Mouse (Mus musculus): Measurements from ENCODE around the gene Boll.

Boll gene

DNA sequence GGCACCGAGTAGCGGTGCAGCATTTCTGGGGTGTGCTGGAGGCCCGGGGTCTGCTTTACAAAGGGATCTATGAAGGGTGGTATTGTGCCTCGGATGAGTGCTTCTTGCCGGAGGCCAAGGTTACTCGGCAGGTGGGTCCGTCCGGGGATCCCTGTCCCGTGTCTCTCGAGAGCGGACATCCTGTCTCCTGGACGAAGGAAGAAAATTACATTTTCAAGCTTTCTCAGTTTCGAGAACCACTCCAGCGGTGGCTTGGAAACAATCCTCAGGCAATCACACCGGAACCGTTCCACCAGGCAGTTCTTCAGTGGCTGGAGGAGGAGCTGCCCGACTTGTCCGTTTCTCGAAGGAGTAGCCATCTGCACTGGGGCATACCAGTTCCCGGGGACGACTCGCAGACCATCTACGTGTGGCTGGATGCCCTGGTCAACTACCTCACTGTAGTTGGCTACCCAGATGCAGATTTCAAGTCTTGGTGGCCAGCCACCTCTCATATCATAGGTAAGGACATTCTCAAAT, 125.6 kb downstream of the Boll start:
- DNase-seq: peak; percentile 18 to 40

DNA sequence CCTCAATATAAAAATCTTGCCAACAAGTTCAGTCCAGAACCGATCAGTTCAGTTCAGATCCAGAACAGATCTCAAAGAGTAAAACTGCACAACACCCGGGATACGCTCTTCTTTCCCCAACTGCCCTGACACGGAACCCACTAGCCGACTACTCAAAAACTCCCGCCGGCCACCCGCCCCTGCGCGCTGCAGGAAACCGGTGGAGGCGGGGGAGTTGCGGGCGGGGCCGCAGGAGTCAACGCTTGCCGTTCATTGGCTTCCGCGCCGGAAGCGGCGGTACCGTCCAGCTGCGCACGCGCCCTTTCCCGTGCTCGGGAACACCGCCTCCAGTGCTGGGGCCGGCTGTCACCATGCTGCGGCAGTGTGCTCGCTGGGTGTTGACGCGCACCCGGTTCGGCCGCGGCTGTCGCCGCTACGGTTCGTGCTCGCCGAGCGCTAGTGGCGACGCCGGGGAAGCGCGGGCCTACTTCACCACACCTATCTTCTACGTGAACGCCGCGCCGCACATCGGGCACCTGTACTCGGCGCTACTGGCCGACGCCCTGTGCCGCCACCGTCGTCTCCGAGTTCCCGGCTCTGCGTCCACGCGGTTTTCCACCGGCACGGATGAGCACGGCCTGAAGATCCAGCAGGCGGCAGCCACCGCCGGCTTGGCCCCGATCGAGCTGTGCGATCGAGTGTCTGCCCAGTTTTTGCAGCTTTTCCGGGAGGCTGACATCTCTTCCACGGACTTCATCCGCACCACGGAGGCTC, 126.2 kb downstream of the Boll start, which contains the start of gene Mars2:
Mars2 (plus strand) TSS at position 288 of the 753 bp plus-strand sequence.
- DNase-seq: peak; percentile 93 to 96

DNA sequence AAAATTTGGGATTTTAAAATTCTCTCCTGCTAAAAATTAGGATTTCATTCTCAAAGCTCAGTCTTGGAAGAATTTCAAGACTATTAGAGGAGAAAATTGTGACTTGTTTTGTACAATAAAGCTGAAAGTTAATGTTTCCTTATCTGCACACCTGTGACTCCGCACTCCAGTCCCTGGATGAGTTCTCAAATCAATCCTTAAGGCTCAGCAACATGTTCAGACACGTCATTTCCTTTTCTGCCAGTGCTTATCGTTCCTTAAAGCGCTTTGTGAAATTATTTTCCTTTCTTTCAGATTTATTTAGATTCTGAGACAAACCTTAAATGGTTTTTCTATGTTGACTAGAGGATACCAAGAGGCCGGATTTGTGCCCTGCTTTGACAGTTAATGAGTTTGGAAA, 126.8 kb downstream of the Boll start:
- no peak for DNase-seq

DNA sequence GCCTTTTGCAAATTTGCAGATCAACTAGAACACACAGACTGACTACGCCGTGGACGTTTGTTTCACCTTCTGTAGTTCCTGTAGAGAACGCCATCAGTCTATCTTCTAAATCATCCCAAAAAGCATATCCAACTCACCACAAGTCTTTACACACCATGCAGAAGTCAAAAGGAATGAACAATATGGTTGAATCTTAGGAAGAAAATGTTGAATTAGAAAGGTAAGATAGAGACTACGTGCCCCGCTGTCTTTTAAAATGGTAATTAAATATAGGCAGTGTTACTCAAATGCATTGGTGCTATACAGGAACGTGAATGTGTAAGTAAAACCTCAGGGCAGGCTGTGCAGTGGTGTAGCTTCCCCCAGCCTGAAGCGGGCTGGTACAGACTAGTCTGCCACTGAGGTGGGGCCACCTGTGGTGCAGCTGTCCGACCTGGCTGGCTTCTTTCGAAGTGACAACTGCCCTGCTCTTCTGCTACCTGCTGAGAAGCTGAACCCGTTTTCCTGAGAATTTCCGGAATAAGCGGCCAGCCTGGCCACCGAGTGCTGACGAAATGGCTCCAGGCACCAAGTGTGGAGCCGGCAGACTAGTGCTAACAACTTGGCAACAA, 128.3 kb downstream of the Boll start:
- no peak for DNase-seq

DNA sequence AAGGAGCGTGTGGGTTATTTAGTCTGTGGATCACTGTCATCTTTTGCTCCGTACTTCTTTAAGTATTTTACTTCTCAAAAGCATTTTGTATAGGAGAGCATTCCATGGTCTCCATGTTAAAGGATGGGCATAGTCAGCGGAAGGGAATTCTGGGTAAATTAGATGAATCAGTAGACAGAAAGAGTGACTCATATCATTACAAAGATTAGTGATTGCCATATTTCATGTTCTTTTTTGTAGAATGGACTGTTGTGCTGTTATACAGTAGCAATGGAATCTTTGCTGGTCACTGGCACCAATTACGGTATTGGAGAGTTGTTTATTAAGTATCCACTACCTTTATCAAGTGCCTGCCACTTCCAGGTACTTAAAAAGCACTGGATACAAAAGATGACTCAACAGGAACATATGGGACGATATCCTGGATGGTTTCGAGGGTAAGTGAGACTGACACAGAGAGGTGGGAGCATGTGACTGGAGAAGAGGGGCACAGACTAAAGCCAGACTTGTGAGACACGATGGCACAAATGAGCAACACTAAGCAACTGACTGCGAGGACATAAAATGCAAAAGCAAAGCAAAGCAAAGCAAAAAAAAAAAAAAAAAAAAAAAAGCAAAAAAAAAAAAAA, 134.9 kb downstream of the Boll start:
- no peak for DNase-seq

DNA sequence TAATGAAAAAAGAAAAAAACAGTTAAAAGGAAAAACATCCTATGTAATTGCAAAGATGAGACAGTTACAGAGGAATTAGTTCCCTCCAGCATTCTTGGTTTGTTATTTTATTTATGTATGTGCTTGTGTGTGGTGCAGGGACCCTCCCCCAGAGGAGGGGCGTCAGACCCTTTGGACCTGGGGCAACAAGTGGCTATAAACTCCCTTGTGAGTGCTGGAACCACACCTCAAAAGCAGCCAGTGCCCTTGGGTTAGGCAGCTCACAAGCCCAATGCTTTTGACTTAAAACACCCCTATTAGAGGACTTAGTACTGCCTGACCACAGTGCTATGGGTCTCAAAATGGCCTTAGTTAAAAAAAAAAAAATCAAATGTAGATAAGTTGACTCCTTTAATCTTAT, 135.9 kb downstream of the Boll start:
- no peak for DNase-seq

DNA sequence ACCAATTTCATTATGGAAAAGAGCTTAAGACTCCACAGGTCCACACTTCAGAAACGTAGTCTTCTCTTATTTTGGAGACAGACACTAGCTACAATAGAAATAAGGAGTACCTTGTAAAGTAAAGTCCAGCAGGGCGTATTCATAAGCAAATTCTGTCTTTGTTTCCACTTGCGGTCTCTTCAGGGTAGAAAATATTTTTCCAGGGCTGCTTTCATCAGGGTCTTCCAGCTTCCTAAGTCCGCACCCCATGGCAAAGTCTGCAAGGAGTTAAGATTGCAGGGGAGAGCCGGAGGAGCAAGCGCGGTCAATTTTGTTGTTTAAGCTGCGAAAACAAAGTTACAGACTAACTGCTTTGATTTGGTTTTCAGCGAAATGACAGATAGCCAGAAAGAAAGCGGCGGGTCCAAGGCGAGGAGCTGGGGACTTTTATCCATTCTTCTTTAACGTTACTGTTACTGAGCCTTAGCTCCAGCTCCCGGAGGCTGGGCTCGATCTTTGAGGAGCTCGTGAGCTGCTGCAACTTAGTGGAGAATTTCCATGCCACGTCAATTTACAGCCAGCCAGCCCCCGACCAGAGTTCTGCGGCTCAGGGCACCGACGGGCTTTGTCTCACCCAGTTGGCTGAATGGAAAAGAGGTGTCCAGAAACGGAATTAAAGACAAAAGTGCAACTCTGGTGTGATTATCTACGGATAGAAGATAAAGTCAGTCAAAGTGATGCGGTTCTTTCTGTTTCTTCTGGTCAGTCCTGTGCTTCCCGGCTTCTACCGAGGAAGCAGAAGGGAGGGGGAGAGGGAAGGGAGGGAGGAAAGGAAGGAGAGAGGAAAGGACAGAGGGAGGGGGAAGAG, 137.0 kb downstream of the Boll start, which contains the start of gene Rftn2:
Rftn2 (minus strand) TSS at position 772 of the 847 bp plus-strand sequence.
- DNase-seq: peak in 1 of 2 experiments; percentile 18

DNA sequence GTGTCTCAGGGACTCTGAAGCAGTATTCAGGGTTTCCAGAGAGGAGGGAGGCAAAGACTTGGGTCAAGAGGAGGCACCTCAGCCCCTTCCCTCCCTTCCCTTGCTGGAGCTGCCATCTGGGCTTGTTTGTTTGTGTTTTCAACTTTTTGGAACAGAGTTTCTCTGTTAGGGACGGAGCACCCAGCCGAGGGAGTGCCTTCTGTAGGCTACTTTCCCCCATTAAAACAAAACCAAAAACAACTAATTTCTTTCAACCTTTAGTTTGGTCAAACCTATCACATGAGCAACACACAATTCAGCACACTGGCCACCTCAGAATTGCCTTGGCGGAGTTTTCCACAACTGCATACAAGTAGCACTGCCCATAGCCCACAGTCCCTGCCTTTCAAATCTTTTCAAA, 137.9 kb downstream of the Boll start:
- DNase-seq: no peak

DNA sequence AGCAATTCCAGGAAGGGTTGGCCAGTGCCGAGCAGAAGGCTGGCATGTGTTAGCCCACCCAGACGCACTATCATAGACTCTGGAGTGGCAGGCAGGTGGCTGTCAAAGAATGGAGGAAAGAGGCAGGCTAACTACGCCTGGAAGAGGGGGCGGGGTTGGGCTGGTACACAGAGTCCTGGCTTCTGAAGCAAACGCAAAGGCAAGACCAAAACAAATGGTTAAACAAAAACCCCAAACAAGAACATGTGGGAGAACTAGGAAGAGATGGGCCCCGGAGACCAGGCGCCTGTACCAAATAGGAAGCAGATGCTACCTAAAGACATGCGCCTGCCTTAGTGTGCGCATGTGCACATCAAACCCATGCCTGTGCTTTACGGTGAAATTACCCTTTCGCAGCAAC, 139.2 kb downstream of the Boll start:
- DNase-seq: peak; percentile 25 to 30

DNA sequence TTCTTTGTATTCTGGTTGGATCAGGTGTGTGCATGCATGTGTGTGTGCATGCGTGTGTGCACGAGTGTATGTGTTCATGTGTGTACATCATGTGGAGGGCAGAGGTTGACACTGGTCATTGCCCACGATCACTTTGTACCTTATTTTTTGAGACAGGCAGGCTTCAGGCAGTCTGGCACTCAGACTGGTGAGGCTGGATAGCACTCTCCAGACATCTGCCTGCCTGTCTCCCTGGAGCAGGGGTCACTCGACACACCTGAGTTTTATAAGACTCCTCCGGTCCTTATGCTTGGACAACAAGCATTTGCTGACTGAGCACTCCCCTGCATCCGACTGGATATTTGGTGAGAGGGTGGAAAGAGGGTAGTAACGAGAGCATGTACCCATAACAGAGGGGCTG, 140.2 kb downstream of the Boll start:
- no peak for DNase-seq

DNA sequence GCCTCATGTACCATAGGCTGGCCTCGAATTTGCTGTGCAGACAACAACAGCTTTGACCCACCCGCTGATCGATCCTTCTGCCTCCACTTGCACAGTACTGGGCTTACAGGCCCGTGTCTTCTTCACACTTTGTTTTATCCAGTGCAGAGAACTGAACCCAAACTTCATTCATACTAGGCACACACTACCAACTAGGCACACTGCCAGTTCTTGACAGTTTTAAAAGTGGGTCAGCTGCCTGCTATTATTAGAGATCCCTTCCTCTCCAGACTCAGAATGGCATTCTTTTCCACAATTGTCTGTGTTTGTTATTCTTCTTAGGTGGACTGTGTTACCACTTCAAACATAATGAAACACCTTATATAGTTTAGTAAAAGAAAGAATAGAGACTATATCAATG, 141.9 kb downstream of the Boll start:
- DNase-seq: peak in 1 of 2 experiments; percentile 28

DNA sequence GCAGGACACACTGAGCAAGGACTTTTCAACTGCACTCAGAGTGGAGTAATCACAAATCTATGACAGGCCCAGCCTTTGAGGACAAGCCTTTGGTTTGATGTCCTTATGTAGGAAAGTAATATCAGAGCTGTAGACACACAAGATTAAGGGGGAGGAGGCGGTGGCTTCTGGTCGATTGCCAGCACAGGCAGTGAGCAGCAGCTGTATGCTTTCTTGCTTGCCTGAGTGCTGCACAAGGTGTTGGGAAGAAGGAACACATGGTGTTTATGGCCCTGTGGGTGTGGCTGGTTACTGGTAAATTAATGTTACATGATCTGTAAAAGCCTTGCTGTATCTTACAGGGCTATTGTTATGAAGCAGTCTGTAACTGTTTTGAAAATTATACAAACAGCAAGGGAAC, 146.1 kb downstream of the Boll start:
- no peak for DNase-seq

DNA sequence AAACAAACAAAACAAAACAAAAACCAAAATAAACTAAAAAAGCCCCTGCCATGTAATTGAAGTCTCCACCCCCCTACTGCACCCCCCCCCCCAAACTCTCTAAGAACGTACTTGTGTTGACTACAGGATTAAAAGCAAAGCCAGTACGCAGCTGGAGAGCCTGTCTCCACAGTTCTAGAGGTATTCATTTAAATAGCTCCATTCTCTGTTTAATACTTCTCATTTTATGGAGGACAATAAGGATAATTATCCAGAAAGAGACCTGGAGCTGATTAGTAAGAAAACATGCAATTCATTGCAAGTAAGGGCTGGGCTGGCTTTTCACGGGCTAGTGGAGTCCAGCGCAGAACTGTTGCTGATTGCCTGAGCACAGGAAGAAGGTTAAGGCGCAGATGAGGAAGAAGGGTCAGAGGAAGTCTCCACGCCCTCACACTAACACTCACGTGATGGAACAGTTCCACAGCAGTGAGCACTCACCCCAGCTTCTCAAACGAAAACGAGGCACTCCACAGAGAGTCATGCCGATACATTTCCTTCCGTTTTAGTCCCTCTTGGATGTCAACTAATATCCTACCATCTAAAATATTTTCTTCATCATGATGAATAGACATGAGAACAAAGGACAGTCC, 148.0 kb downstream of the Boll start:
- no peak for DNase-seq

DNA sequence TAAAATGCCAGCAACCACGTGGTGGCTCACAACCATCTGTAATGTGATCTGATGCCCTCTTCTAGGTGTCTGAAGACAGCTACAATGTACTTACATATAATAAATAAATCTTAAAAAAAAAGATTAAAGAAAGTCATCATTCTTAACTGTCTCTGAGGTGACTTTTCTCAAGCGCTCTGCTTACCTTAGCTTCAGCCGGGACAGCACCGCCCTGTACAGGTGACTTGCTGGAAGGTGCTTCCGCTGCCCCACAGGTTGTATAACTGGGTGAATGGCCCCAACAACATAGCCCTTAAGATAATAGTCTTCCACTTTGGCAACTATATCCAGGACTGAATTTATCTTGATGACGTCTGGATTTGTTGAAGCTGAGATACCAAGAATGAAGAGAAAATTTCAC, 149.3 kb downstream of the Boll start:
- DNase-seq: no peak

DNA sequence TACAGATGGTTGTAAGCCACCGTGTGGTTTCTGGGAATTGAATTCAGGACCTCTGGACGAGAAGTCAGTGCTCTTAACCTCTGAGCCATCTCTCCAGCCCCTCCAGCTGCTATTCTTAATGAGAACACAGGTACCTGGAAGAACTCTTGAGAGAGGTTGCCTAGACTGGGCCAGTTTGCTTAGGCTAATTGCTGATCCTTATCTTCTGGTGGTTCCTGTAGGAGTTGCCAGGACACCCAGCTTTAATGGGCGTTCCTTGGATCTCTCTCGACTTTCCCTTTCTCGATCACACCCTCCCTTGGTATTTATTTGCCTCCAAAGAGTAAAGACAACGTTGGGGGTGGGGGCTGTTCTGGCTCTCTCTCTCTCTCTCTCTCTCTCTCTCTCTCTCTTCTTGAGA, 149.8 kb downstream of the Boll start:
- no peak for DNase-seq

DNA sequence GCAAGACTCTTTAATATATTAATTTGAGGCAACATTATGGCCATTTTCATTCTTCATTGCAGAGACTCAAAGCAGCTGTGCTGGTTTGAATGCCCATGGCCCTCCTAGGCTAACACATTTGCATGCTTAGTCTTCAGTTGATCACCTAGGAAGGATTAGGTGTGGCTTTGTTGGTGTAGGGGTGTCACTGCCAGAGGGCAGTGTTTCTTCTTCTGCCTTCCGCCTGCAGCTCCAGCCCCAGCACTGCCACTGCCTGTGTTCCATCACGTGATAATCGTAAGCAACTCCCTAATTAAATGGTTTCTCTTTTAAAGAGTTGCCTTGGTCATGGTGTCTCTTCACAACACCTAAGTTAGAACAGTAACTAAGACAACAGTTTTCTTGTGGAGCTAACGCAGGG, 150.5 kb downstream of the Boll start:
- no peak for DNase-seq

DNA sequence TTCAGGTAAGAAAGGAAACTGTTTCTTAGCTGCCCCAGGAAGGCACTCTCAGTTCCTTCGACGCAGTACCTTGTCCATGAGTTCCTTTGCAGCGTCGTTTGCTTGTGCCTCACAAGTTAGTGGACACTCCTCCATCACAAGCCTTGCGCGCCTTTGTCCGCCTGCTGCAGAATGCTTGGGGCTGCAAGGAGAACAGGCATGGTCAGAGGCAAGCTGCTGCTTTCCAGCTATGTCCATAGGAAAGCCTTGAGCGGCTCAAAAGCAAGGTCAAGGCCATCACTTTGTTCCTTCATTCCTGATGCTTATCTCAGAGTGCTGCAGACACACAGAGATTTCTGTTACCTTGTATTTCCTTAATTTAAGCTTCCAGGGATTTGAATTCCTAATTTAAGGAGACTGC, 152.2 kb downstream of the Boll start:
- DNase-seq: no peak

DNA sequence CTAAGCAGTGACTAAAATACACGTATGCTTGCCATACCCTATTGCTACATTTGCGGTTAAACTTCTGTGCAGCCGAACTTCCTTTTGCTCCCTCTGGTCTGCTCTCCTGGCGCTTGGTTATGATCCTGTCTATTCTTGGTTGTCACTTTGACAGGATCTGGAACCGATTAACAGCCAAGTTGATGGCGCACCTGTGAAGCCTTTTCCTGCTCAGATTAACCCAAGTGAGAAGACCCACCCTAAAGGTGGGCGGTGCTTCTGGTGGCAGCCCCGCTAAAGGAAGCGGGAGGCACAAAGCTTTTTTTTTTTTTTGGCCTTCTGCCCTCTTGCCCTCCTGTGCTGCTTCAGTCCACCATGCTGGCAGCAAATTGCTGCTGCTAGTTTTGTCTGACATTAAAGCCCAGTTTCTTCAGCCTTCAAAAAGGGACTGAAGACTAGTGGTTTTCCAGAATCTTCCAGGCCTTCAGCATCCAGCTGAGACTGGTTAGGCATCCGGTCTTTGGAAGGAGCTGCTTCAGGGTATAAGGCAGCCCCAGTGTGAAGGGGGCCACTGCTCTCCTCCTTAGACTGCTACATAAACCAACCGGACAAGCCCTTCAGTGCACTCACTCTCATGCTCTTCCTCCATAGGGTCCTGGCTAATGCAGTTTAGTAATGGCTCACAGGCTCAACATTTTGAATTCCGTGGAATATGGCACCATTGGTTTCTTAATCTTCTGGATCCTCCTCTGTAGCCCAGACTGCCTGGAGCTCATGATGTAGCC, 152.9 kb downstream of the Boll start:
- DNase-seq: no peak

DNA sequence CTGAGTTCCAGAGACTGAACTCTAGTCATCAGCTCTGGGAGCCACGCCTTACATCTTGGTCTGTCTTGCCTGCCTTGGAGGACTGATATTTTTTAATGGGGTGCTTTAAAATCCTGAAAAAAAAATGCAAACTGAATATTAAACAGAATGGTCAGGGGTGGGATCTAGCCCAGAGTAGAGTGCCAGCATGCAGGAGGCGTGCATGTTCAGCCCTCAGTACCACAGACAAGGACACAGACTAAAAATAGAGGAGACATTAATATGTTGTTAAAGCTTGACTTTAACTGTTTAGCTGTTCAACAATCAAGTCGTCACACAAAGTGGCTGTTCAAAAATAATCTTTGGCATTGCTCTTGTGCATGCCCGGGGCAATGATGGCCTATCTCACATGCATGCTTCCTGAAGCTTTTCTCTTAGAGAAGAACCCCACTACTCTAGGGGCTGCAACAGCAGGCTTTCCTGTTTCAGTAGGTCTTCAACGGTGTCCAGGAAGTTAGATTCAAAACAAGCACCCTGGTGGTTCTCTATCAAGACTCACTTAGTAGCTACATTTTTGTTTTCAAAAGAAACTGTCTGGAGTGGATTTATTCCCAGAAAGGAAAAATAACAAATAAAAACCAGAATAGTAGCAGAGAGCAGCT, 154.6 kb downstream of the Boll start:
- DNase-seq: no peak

DNA sequence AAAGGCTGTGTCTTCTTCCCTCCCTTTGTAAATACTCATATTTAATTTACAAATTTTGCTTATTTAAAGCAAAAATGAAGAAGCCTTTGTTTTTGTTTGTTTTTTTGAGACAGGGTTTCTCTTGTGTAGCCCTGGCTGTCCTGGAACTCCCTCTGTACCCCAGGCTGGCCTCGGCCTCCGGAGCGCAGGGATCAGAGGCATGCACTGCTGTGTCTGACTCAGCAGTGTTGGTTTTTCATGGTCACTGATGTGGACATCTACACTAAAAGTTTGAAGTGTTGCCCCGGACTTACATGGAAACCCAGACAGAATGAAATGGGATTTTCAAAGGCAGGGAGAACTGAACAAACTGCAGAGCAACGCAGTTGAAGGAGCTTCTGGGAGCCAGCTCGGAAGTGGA, 155.7 kb downstream of the Boll start:
- no peak for DNase-seq

DNA sequence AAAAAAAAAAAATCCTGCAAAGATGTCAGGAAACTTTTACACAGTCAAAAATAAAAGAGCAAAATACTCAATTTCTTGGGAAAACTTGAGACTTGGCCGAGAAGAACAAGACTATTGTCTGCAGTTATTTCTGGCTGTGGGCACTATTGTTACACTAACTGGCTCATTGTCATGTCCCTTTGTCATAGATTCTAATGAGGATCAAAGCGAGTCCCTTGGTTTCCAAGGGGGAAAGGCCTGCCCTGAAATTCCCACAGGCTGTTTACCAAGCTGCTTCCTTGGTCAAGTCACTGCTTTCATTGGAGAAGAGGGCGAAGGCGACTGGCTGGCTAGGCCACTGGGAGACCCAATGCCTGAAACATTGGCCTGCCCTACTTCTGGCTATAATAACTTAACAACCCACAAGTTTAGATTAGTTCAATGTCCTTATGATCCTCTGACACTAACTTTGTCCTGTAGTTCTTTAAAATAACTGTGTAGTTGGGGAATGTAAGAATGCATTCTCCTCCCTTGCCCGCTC, 157.4 kb downstream of the Boll start:
- DNase-seq: no peak
